Mouse (Mus musculus): Measurements from ENCODE around the gene Ate1.
"Not testable (repeated sequence)": the region's sequence is repeated elsewhere in the genome, so short reads cannot be mapped to it uniquely, and the experiment has no call there.

Ate1 gene

DNA sequence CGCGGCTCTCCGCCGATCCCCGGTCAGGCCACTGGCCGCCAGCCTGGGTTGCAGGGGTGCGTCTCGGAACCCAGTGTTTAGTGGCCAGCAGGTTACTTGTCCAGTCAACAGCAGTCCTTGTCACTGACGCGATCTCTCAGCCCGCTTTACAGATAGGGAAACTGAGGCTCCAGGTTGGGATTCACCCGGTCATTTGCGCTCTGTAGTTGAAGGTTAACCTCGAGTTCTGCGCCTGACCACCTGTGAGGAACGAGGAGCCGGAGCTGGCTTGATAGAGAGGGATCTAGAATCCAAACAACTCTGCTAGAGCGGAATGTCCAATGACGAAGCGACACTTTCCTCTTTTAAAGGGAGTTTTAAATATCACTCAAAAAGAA is at the start of gene Ate1:
Gene Ate1 (minus strand): TSS at position 321 of the 377 bp plus-strand sequence.
- DNase-seq = no peak

GRCm38 (mm10) chr7:130568783-130569436 is 48.7 kb upstream of the Ate1 start:
- no peak for DNase-seq

GRCm38 (mm10) chr7:130564596-130564995 is 44.4 kb upstream of the Ate1 start:
- DNase-seq = no peak

GRCm38 (mm10) chr7:130563880-130564279 is 43.7 kb upstream of the Ate1 start:
- no peak for DNase-seq

GRCm38 (mm10) chr7:130563276-130563675 is 43.1 kb upstream of the Ate1 start:
- no peak for DNase-seq

DNA sequence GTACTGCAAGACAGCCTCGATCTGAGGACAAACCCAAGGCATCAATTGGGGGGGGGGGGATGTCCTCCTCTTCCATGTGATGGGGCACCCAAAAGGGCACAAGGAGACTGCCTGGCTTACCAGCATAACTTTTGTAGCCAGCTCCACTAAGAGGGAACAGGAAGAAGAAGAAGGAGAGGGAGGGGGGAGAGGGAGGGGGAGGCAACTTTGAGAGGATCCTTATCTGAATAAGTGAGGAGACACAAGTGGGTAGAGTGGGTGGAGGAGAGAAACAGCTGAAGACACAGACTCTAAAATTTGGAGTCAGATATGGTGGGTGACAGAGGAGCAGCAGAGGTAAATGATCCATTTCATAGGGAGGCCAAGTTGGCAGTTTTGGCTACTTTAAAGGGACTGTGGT is 40.8 kb upstream of the Ate1 start:
- DNase-seq = no peak

- DNase-seq = no peak
These were observed 38.4 kb upstream of the Ate1 start for GRCm38 (mm10) chr7:130558592-130558991.

GRCm38 (mm10) chr7:130555597-130555996 is 35.4 kb upstream of the Ate1 start:
- DNase-seq = no peak

DNA sequence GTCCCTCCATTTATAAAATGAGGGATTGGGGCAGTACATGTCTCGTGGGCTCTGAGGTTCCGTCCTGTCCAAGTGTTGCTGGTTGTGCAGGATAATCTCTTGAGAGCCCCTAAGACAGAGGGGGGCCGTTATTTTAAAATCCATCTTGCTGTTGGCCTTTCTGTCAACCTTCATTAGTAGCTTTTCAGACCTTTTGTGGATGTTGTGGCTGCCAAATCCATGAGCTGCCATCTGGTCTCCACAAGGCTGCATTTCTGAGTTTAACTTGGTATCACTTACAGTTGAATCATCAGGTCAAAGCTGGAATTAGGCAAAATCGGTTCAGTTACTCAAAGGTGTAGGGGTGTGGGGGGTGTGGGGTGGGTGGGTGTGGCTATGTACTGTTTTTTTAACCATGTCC is 33.2 kb upstream of the Ate1 start:
- DNase-seq = peak; percentile 59

GRCm38 (mm10) chr7:130552780-130553179 is 32.6 kb upstream of the Ate1 start:
- peak; percentile 70 for DNase-seq

DNA sequence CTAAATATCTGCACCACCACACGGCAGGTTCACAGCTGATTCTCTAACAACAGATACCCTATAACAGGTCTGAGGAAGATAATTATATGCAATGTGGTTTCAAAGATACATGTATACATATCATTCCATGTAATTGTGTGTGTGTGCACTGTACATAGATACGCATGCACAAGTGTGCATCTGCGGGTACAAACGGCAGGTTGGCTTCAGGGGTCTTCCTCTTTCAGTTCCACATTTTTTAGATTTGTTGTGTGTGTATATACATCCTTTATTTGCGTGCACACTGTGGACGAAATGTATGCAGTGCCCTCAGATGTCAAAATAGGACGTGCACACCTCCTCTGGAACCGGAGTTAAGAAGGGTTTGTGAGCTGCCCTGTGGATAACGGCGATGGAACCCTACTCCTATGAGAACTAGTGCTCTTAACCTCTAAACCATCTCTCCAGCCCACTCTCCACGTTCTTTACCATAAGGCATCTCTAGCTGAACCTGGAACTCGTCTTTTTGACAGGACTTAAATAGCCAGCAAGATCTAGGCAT is 27.5 kb upstream of the Ate1 start:
- no peak for DNase-seq

DNA sequence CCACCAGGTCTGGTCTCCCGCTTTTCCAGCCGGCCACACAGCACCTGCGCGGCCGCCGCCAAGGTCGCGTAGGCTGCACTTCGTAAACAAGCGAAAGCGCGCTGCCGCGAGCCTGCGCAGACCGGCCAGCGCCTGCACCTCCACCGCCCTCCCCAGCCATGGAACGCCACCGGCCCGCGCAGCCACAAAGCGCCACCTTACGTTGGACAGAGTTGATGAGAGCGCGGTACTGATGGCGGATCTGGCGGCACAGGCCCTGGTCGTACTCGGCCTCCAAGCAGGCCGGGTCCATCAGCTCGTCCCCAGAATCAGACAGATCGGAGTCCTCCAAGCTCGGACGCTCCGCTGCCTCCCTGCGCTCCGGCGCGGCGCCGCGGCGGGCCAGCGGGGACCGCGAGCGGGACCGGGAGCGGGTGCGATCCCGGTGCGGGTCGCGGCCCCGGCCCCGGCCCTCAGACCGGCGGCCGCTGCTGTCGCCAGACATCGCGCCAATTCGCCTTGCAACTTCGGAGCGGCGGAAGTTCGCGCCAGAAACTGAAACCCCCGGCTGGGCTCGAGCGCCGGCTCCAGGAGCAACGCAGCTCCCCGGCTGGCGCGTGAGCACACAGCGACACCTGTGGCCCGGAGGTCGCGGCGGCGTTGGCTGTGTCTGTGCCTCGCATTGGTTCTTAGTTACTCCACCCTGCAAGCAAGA is 26.8 kb upstream of the Ate1 start:
- peak; percentile 90 for DNase-seq

DNA sequence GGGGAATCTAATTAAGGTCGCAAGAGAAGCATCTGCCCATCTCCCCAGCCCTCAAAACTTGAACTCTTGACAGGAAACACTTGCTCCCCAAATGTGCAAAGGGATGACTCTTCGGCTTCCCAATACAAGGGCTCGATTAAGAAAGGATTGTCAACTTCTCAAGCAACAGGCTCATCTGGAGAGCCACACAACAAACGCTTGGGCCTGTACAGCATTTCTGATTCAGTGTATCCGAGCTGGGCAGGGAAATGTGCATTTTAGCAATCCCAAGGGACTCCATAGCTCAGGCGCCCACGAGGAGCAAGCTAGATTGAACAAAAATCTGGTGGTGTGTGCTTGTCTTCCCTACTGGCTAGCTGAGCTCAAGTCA is 26.2 kb upstream of the Ate1 start:
- no peak for DNase-seq

DNA sequence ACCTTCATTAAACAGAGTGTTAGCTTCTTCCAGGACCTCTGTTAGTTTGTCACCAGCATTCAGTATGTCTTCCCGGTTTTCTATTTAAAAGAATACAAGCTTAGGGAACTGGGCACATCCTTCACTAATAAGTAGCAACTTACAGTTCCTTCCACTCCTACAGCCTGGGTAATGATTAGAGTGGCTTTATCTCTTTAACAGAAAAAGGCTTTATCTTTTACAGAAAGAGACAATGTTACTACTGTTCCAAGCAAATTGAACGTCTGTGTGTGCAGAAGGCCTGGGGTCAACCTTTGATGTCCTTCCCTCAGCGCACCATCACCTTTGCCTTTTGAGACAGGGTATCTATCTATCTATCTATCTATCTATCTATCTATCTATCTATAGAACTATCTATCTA is 25.7 kb upstream of the Ate1 start:
- no peak for DNase-seq

GRCm38 (mm10) chr7:130545401-130545800 is 25.2 kb upstream of the Ate1 start:
- no peak for DNase-seq

GRCm38 (mm10) chr7:130543181-130543580 is 23.0 kb upstream of the Ate1 start:
- DNase-seq = no peak

DNA sequence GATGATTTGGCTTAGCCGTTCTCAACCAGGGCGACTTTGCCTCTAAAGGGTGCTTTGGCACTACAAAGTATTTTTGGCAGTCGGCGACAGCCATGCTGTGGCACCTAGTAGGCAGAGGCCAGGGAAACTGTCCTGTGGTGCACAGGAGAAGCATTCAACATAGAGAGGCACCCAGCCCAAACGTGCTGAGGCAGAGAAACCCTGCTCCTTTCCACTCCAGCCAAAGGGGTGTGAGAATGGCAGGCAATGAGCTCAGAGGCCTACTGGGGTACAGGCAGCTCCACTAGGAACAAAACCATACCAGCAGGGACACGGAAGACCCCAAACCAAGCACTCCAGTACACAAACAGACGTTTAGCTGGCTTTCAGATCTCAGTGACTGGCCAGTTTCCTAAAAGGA is 20.0 kb upstream of the Ate1 start:
- DNase-seq = no peak

DNA sequence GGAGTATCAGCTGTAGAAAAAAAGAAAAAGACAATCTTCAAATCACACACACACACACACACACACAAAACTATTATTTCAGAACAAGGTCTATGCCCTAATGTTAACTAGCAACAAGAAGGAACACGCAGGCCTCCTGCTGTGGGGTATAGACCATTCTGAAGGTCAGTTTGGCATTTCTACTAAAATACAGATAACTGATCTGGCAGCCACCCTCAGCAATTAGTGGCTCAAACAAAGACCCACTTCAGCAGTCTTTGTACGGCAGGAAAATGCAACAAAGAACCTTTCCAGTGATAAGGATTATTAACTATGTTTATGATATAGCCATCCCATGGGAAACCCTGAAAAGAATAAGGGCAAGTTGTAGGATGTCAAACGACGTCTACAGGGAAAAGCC is 16.9 kb upstream of the Ate1 start:
- no peak for DNase-seq

- DNase-seq = no peak
These were observed 15.0 kb upstream of the Ate1 start for GRCm38 (mm10) chr7:130535174-130535573.

GRCm38 (mm10) chr7:130533316-130534260 is 13.4 kb upstream of the Ate1 start:
- DNase-seq = peak; percentile 91

GRCm38 (mm10) chr7:130531138-130531537 is 11.0 kb upstream of the Ate1 start:
- not testable (repeated sequence) for DNase-seq

- no peak for DNase-seq
These were observed 7.1 kb upstream of the Ate1 start for GRCm38 (mm10) chr7:130527306-130527705.

DNA sequence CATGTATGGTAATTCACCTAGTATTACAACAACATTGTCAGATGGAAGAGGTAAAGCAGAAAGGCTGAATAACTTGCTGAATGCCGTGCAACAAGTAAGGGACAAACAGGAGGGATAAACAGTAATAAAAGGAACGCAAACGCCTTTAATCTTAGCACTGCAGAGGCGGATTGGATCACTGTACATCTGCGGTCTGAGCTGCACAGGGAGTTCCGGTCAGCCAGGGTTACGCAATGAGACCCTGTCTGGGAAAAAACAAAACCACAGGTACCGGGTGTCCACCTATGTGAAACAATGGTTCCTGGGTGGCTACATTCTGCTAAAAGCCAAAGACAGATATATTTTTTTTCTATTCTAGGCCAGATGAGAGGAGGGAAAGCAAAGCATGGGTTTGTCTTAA is 3.3 kb upstream of the Ate1 start:
- no peak for DNase-seq

All from cerebellum, adult 8-10 months (tissue).